Mouse (Mus musculus) forelimb bud, embryonic 11.5 days (tissue): Measurements from ENCODE around the gene Crb3.

Source experiments
- DNase-seq: peaks from one replicate; pipeline ENCODE4 v3.0.0-alpha.2; 2012; ENCODE audit warnings: low read depth, low spot score

The Crb3 gene

GRCm38 (mm10) chr17:57062011-57062521 is 3.2 kb downstream of the Crb3 start:
- DNase-seq, result no peak

- no peak for DNase-seq
Observed at GRCm38 (mm10) chr17:57062548-57062947, 3.6 kb downstream of the Crb3 start.

GRCm38 (mm10) chr17:57063031-57063430 is 4.1 kb downstream of the Crb3 start:
- DNase-seq, result no peak

GRCm38 (mm10) chr17:57066908-57067307 is 8.0 kb downstream of the Crb3 start:
- no peak for DNase-seq

GRCm38 (mm10) chr17:57070272-57070671 is 11.4 kb downstream of the Crb3 start:
- no peak for DNase-seq

DNA sequence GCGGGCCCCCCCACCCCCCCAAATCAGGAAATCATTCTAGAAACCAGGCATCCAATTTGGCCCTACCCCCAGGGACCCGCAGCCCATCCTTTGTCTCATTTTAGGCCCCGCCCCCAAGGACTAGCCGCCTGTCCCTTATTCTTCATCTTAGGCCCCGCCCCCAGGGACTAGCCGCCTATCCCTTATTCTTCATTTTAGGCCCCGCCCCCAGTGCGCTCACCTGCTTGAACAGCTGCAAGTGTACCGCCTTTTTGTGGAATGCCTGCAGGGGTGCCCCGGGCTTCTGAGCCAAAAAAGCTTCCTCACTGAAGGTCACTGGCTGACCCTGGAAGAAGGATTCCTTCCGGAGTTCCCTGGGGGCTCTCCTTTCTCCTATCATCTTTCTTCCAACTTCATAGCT is 11.8 kb downstream of the Crb3 start:
- DNase-seq, result peak; percentile 18

DNA sequence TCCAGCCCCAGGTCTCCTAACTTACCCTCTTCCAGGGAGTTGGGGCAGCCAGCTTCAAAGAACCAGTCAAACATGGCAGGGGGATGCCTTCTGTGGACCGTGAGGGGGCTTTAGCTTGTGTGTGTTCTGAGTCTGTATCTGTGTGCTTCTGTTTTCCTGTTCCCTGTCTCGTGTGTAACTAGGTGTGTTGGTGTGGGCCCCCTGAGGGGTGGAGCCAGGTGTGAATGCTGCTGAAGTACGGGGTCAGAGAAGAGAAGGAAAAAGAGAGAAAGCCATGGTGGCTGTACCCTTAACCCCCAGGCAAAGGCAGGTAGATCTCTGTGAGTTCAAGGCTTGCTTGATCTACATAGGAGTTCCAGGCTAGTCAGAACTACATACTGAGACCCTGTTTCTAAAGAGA is 18.0 kb downstream of the Crb3 start:
- no peak for DNase-seq

GRCm38 (mm10) chr17:57078336-57078735 is 19.4 kb downstream of the Crb3 start, which contains the start of gene Dennd1c:
Gene Dennd1c (minus strand): TSS chr17:57078514.
- no peak for DNase-seq

DNA sequence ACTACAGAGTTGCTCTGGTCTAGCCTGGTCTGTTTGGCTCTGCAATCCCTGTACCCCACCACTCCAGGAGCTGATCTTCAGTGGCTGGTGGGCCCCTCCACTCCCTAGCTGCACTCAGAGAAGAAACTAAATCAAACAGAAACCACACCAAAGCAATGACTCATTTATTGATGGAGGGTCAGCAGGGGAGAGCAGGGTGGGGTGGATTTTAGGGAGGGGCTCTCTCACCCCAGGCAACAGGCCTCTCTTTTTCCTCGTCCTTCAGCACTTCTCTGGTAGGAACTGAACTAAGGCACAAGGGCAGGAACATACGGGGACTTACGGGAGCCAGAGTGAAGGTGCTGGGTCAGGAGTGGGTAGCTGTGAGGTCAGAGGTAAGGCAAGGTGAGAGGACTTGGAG is 21.0 kb downstream of the Crb3 start:
- DNase-seq, result no peak

DNA sequence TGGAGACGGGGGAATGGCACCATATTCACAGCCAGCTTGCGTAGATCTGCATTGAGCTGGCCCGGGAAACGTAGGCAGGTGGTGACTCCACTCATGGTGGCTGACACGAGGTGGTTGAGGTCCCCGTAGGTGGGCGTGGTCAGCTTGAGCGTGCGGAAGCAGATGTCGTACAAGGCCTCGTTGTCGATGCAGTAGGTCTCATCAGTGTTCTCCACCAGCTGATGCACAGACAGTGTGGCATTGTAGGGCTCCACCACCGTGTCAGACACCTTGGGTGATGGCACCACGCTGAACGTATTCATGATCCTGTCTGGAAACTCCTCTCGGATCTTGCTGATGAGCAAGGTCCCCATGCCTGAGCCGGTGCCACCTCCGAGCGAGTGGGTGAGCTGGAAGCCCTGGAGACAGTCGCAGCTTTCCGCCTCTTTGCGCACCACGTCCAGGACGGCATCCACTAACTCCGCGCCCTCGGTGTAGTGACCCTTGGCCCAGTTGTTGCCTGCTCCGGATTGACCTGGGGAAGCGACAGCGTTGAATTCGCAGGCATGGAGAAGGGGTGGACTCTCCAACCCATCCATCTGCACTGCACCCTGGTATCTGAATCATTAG is 22.4 kb downstream of the Crb3 start:
- no peak for DNase-seq

- no peak for DNase-seq
Observed at GRCm38 (mm10) chr17:57082481-57082880, 23.6 kb downstream of the Crb3 start.

DNA sequence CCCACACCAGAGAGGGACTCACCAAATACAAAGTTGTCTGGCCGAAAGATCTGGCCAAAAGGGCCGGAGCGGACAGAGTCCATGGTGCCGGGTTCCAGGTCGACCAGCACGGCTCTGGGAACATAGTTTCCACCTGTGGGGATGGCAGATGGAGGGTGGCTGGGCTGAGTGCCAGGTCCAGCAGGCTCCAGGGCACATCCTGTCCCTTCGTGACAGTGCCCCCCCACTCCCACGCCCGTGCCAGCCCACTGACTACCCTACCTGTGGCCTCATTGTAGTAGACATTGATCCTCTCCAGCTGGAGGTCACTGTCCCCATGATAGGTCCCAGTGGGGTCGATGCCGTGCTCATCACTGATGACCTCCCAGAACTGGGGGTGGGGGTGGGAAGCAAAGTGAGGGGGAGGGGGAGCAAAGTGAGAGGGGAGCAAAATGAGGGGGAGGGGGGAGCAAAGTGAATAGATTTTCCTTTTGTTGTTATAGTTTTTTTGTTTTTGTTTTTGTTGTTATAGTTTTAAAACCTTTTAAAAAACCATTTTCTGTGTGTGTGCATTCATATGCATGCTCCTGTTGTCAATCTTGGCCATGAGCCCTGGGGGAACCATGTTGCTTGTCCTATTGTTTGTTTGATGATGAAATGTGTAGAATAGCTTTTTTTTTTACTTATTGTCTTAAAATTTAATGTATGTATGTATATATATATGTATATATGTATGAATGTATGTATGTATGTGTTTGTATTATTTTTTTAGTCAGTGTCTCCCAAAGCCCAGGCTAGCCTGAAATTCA is 27.3 kb downstream of the Crb3 start:
- DNase-seq, result no peak

- DNase-seq, result peak; percentile 16
Observed at GRCm38 (mm10) chr17:57087049-57087832, 28.3 kb downstream of the Crb3 start, which contains the start of gene Tubb4a. Gene Tubb4a (minus strand): TSS chr17:57087782.

GRCm38 (mm10) chr17:57094222-57094621 is 35.3 kb downstream of the Crb3 start:
- DNase-seq, result no peak

DNA sequence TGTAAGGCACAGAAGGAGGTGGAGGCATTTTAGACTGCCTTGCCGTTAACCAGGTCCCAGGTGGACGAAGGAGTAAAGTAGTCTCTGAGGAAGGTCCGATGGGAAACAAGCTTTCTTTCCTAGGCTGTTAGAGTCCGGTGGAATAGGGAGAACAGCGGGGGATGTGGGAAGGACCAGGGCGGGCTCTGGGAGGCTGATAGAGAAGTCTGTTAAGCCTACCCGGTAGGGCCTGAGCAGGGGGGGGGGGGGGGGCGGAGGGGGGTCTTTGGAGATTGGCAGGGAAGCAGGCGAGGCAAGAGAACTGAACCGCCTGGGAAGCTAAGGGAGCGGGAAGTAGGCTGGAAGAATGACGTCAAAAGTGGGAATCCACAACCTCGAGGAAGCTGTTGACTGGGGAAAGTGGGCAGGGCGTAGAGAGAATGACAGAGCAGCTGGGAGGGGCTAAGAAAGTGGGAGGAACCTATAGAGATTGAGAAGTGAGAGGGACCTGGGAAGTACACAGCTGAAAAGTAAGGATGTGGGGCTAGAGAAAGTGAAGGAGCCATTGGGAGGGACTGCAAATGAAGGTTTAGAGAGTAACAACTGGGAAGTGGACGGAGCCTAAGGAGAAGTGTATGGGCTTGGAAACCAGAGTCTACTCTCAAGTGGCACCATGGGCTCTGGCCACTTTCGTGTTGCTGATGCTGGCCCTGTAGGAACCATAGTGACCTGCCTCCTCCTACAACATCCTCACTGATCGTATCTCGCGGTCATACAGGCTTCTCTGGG is 37.1 kb downstream of the Crb3 start:
- peak; percentile 21 for DNase-seq

DNA sequence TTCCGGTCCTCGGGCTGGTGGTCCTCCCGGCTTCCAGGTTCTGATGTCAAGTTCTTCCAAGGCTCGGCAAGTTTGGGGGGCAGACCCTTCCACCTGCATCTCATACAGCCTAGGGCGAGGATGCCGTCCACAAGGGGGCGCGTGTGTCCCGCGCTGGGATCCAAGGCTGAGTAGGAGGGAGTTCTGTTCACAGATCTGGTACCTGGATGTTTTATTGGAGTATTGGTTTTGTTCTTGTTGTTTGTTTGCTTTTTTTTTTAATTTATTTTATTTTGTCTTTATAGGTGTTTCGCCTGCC is 37.7 kb downstream of the Crb3 start:
- DNase-seq, result peak; percentile 74

- DNase-seq, result no peak
Observed at GRCm38 (mm10) chr17:57098321-57098720, 39.4 kb downstream of the Crb3 start.

GRCm38 (mm10) chr17:57099629-57100325 is 40.9 kb downstream of the Crb3 start:
- DNase-seq, result no peak

- no peak for DNase-seq
Observed at GRCm38 (mm10) chr17:57102276-57102675, 43.4 kb downstream of the Crb3 start.

DNA sequence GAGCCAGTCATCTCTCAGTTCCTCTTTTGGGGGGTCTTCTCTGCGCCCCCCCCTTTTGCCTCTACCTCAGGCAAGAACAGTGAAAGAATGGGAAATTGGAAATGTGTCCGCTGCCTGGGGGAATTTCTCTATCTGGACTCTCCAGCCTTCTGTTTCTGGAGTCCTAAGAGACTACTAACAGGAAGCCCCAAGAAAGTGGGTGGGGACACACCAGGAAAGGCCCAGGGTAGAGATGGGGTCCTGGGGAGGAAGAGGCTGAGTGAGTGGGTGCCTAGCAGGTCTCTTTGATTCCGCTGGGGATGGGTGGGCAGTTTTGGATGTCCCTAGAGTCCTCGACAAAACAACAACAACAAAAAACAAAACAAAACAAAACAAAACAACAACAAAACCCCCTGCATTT is 45.6 kb downstream of the Crb3 start:
- DNase-seq, result no peak
